Mouse (Mus musculus) ES-Bruce4 (cell line): ENCODE measurements at regions not wholly inside any gene's neighbourhood (a gene's known extent, or its start where the extent isn't known, plus 50 kb on each side); places are given as distances from the start of the nearest gene placed in this dataset.

Experiments used
- H3K27ac ChIP-seq: 2 replicates; pipeline ENCODE4 v1.5.1; 2012; ENCODE audit warnings: low read length, inconsistent platforms; ENCODE audit not compliant: insufficient read depth
- H3K27me3 ChIP-seq: 2 replicates; pipeline ENCODE4 v1.6.1; 2012; ENCODE audit warnings: mild to moderate bottlenecking, low read length, inconsistent platforms; ENCODE audit not compliant: control insufficient read depth, poor library complexity, insufficient read depth, severe bottlenecking
- H3K36me3 ChIP-seq: 2 replicates; pipeline ENCODE4 v1.6.1; 2012; ENCODE audit warnings: inconsistent platforms, mild to moderate bottlenecking, low read length, moderate library complexity; ENCODE audit not compliant: control insufficient read depth, poor library complexity, insufficient read depth, severe bottlenecking
- H3K4me1 ChIP-seq: one replicate; pipeline ENCODE4 v1.8.1; 2011; ENCODE audit warnings: low read length; ENCODE audit not compliant: control insufficient read depth, insufficient read depth
- H3K4me3 ChIP-seq: 2 replicates; pipeline ENCODE4 v1.5.1; 2011; ENCODE audit warnings: low read depth, mild to moderate bottlenecking, low read length
- H3K9ac ChIP-seq: 2 replicates; pipeline ENCODE4 v1.6.1; 2012; ENCODE audit warnings: low read depth, mild to moderate bottlenecking, inconsistent platforms; ENCODE audit not compliant: poor library complexity, severe bottlenecking
- H3K9me3 ChIP-seq: replicated peaks from 2 replicates; pipeline ENCODE4 v1.6.1; 2012; ENCODE audit warnings: mild to moderate bottlenecking, low read length, inconsistent platforms; ENCODE audit not compliant: control insufficient read depth, poor library complexity, insufficient read depth, severe bottlenecking
- CTCF ChIP-seq: IDR thresholded peaks from one replicate; pipeline ENCODE4 v1.8.1; 2011; ENCODE audit warnings: low read depth, low read length
- EP300 ChIP-seq: IDR thresholded peaks from 2 replicates; pipeline ENCODE4 v1.6.1; 2011; ENCODE audit warnings: low read depth, low read length; ENCODE audit not compliant: insufficient read depth
- POLR2A ChIP-seq: IDR thresholded peaks from one replicate; pipeline ENCODE4 v1.8.1; 2011; ENCODE audit warnings: low read length; ENCODE audit not compliant: insufficient read depth

- Histone ChIP-seq H3K4me3 (no peak overlapping the region), H3K9me3 (no peaks in the 10 kb centered on the region), H3K27me3 (no peaks in the 10 kb centered on the region), H3K27ac (no peak overlapping the region), H3K4me1 (no peaks in the 10 kb centered on the region), H3K36me3 (no peaks in the 10 kb centered on the region), H3K9ac (no peak overlapping the region)
- TF ChIP-seq POLR2A, result no peak
- peak; percentile 68 for TF ChIP-seq CTCF
Observed at GRCm38 (mm10) chr2:169122887-169123286, 167.5 kb upstream of the Zfp64 start.

GRCm38 (mm10) chr2:169116841-169117240, 161.5 kb upstream of the Zfp64 start:
- no peaks in the 10 kb centered on the region for H3K4me1 ChIP-seq
- no peaks in the 10 kb centered on the region for H3K27me3 ChIP-seq
- H3K36me3 ChIP-seq, result no peaks in the 10 kb centered on the region
- no peak overlapping the region for H3K27ac ChIP-seq
- H3K9me3 ChIP-seq, result no peaks in the 10 kb centered on the region
- no peak overlapping the region for H3K9ac ChIP-seq
- TF ChIP-seq CTCF, result no peak
- TF ChIP-seq EP300, result no peak
- TF ChIP-seq POLR2A, result no peak
- H3K4me3 ChIP-seq, result no peak overlapping the region

GRCm38 (mm10) chr2:169109044-169109443, 153.7 kb upstream of the Zfp64 start:
- no peaks in the 10 kb centered on the region for H3K36me3 ChIP-seq
- H3K27me3 ChIP-seq, result no peaks in the 10 kb centered on the region
- no peak overlapping the region for H3K27ac ChIP-seq
- H3K9ac ChIP-seq, result no peak overlapping the region
- peak; percentile 45 for TF ChIP-seq CTCF
- TF ChIP-seq POLR2A, result no peak
- no peak overlapping the region for H3K4me3 ChIP-seq
- peaks cover 5% of the 10 kb centered on the region for H3K4me1 ChIP-seq
- no peaks in the 10 kb centered on the region for H3K9me3 ChIP-seq

GRCm38 (mm10) chr2:169108037-169108436, 152.7 kb upstream of the Zfp64 start:
- TF ChIP-seq POLR2A, result no peak
- TF ChIP-seq EP300, result no peak
- TF ChIP-seq CTCF, result peak; percentile 96
- Histone ChIP-seq H3K4me1 (peaks cover 5% of the 10 kb centered on the region), H3K4me3 (no peak overlapping the region), H3K27me3 (no peaks in the 10 kb centered on the region), H3K9ac (no peak overlapping the region), H3K9me3 (no peaks in the 10 kb centered on the region), H3K36me3 (no peaks in the 10 kb centered on the region), H3K27ac (no peak overlapping the region)

GRCm38 (mm10) chr2:169101506-169102261, 146.3 kb upstream of the Zfp64 start:
- 0 out of 2 replicates have a peak overlapping the region, but pooled peaks have one; percentile 26 for H3K27ac ChIP-seq
- H3K27me3 ChIP-seq, result no peaks in the 10 kb centered on the region
- no peaks in the 10 kb centered on the region; the same call in 1 of the 2 replicates for H3K9me3 ChIP-seq
- H3K4me3 ChIP-seq, result no peak overlapping the region
- peaks cover 6% of the 10 kb centered on the region for H3K4me1 ChIP-seq
- no peaks in the 10 kb centered on the region for H3K36me3 ChIP-seq
- TF ChIP-seq EP300 (no peak), POLR2A (no peak)
- no peak overlapping the region for H3K9ac ChIP-seq

- Histone ChIP-seq H3K4me3 (no peak overlapping the region), H3K9ac (no peak overlapping the region)
- no peak for TF ChIP-seq CTCF
- TF ChIP-seq POLR2A, result no peak
- TF ChIP-seq EP300, result no peak
Observed at GRCm38 (mm10) chr2:169100516-169100915, 145.1 kb upstream of the Zfp64 start.

More at GRCm38 (mm10) chr2:169100516-169100915, 145.1 kb upstream of the Zfp64 start:
- Histone ChIP-seq H3K9me3 (no peaks in the 10 kb centered on the region; the same call in 1 of the 2 replicates), H3K4me1 (peaks cover 2% of the 10 kb centered on the region), H3K27ac (peak overlapping the region; percentile 32; the same call in 1 of the 2 replicates), H3K27me3 (no peaks in the 10 kb centered on the region), H3K36me3 (no peaks in the 10 kb centered on the region)
